ENCODE assay signal across 9 mouse cellular contexts in genomic region chr11:61155727-61156126, GRCm38 (mm10). TPM values are rescaled to one million over a fixed set of nuclear protein-coding genes. Genes with fewer than 3 reads are reported as not detected.
DNase-seq lines count a peak whose midpoint lies in the region; ATAC-seq lines count a peak whose summit lies in the region.
"Had no signal": no experiment of that assay in that cellular context is flagged by ENCODE, and none has a peak within 500 bp of the region (broad histone marks: within the 10 kb centered on the region; RNA-seq: fewer than 3 reads in every experiment).

No protein-coding gene starts in this region.

- intact Hi-C loops in heart, postnatal 25 days (cut with DNase I), result loop anchor here (2.0 kb wide), 1 partner anchor 51 kb away; no protein-coding TSS in a partner anchor

- H3K36me3 ChIP-seq in heart, embryonic 12.5 days, result peaks cover 92% of the 10 kb centered on the region

- H3K4me2 ChIP-seq in heart, embryonic 12.5 days, result no peak overlapping the region

- H3K4me1 ChIP-seq in heart, embryonic 12.5 days (replicated peaks), result peaks cover 6% of the 10 kb centered on the region; the same call in 1 of the 2 replicates

- no peak overlapping the region for H3K27ac ChIP-seq in heart, embryonic 12.5 days (ENCODE audit: poor library complexity, severe bottlenecking)

- no peaks in the 10 kb centered on the region for H3K27me3 ChIP-seq in heart, embryonic 12.5 days (replicated peaks)

- no peak overlapping the region for H3K4me3 ChIP-seq in heart, embryonic 12.5 days

- no peaks in the 10 kb centered on the region for H3K9me3 ChIP-seq in heart, embryonic 12.5 days (replicated peaks)

- 57% methylated on average over 2 of the region's 2 CpGs for WGBS in heart, embryonic 12.5 days

- H3K9ac ChIP-seq in heart, embryonic 12.5 days, result no peak overlapping the region

- DNase-seq in heart, postnatal 25 days (ENCODE audit: low spot score), result no peak
- DNase-seq in A20 (ENCODE audit: low read depth, low spot score) (peak; percentile 72), NIH3T3 (ENCODE audit: low read depth) (peak; percentile 70)
- peak; percentile 76 for DNase-seq in layer of hippocampus, adult 11-12 months (ENCODE audit: low spot score)
- DNase-seq in right cerebral cortex, postnatal 14 days, result peak; percentile 53
- DNase-seq in ovary, postnatal 36 days (ENCODE audit: low spot score), result no peak
- no peak for DNase-seq in neural tube, embryonic 10.5 days (ENCODE audit: extremely low spot score, low spot score)

- peak; percentile 31; the same call in 1 of the 2 replicates for ATAC-seq in heart, embryonic 12.5 days (ENCODE audit: insufficient number of reproducible peaks, low FRiP score)

RNA-seq across cellular contexts. Expression of gene Usp22, which starts 19.1 kb away (rescaled TPM):
- polyA plus RNA-seq in heart, embryonic 12.5 days (2016; fragmentation: Nextera tagmentation; extraction: Ambion mirVana), result 106 and 112 TPM in 2 replicates
- total RNA-seq in heart, postnatal 25 days (2021), result 10 to 100 TPM; 28.1 to 30.6 TPM

RNA-seq across cellular contexts. Expression of gene Tnfrsf13b, which starts 29.2 kb away (rescaled TPM):
- polyA plus RNA-seq in heart, embryonic 12.5 days (2016; fragmentation: Nextera tagmentation; extraction: Ambion mirVana), result 1.5 and 2.2 TPM in 2 replicates
- 1 to 10 TPM in 1 of 2 experiments, under 1 TPM in 1; 0.44 to 1.0 TPM for total RNA-seq in heart, postnatal 25 days (2021)

RNA-seq across cellular contexts. Expression of gene Aldh3a1, which starts 51.6 kb away (rescaled TPM):
- polyA plus RNA-seq in heart, embryonic 12.5 days (2016; fragmentation: Nextera tagmentation; extraction: Ambion mirVana), result 0.18 TPM in 1 of 2 replicates, not detected in the other
- 1 to 10 TPM in 1 of 2 experiments, under 1 TPM in 1; 0.87 to 1.8 TPM for total RNA-seq in heart, postnatal 25 days (2021)
- total RNA-seq: hematopoietic stem cell, adult 5-6 weeks had no signal

Comparison
In these comparisons a context has a peak if more than half of its experiments do, and no peak if none do; other contexts are left out.
1. DNase-seq: peak in A20 (single experiment), NIH3T3 (single experiment), layer of hippocampus, adult 11-12 months (single experiment) and right cerebral cortex, postnatal 14 days (single experiment); none in heart, postnatal 25 days (single experiment), ovary, postnatal 36 days (single experiment) and neural tube, embryonic 10.5 days (single experiment).